Mouse (Mus musculus) stomach, postnatal 0 days (tissue): Measurements from ENCODE around the gene Flrt1.

Experiments
- CTCF ChIP-seq: IDR thresholded peaks from 2 replicates; pipeline ENCODE4 v1.5.1; 2016; ENCODE audit warnings: antibody characterized with exemption, low read depth, mild to moderate bottlenecking, moderate library complexity
- EP300 ChIP-seq: optimal IDR thresholded peaks from 2 replicates; pipeline ENCODE3; 2016; ENCODE audit warnings: antibody characterized with exemption

DNA sequence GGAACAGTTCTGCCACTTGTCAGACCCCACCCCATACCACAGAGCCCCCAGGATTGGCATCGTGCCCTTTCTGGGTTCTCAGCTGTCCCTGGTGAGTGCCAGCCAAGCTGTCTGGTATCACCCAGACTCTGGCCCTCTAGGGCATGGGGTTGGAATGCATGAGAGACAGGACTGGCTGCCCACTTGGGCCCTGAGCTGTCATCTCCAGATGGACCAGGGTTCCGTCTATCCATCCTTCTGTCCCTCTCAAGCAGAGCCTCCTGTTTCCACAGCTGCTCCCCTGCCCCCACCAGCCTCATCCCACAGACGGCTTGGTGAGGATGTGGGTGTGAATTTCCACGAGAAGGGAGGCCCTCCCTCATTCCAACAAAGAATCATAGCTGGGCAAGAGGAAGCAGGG lies 42.6 kb upstream of the Flrt1 start:
- TF ChIP-seq CTCF (no peak), EP300 (no peak)
